8 mouse cellular contexts compared by ENCODE assay signal in genomic region chr2:110362432-110363283, GRCm38 (mm10). TPM values are rescaled to one million over a fixed set of nuclear protein-coding genes. Genes with fewer than 3 reads are reported as not detected.
A peak's percentile ranks its signal among the peaks of the same experiment; 100 is the strongest.
DNase-seq lines count a peak whose midpoint lies in the region; ATAC-seq and TF ChIP-seq lines count a peak whose summit lies in the region.

TSS of gene Fibin (minus strand) at chr2:110363183.

- peak within 1 kb of the TSS; percentile 67 for H3K9ac ChIP-seq in hindbrain, embryonic 15.5 days

- peak; percentile 45 for DNase-seq in ES-CJ7 (ENCODE audit: low read depth, low spot score)
- DNase-seq in cerebellum, postnatal 4 days (ENCODE audit: low spot score in 2 of 2) = peak; percentile 21 to 35
- peak; percentile 81 for DNase-seq in gastrocnemius, adult 2 months
- peak; percentile 13 for DNase-seq in left cerebral cortex, adult 11 months (ENCODE audit: low spot score)
- DNase-seq in lung, postnatal 10 days = peak; percentile 68
- DNase-seq in right cerebral cortex, adult 2 months (ENCODE audit: low spot score in 2 of 2) = peak; percentile 53 to 58
- DNase-seq in thymus, postnatal 10 days (ENCODE audit: low spot score in 2 of 2) = no peak

- intact Hi-C loops in gastrocnemius, adult 2 months (cut with DNase I) = loop anchor here (5.0 to 10.0 kb wide), 4 partner anchors 45 to 458 kb away; no protein-coding TSS in a partner anchor

- H3K9me3 ChIP-seq in hindbrain, embryonic 15.5 days = no peaks in the 10 kb centered on the region

- WGBS in hindbrain, embryonic 15.5 days = 2% methylated on average over 33 of the region's 33 CpGs

- peak within 1 kb of the TSS; percentile 93 for H3K27ac ChIP-seq in gastrocnemius, adult 2 months
- no peak within 1 kb of the TSS; the same call in 1 of the 2 replicates for H3K27ac ChIP-seq in hindbrain, embryonic 15.5 days (replicated peaks)

- peak within 1 kb of the TSS; percentile 82 for H3K4me3 ChIP-seq in gastrocnemius, adult 2 months
- peak within 1 kb of the TSS; percentile 62 for H3K4me3 ChIP-seq in hindbrain, embryonic 15.5 days

- peaks cover 10% of the 10 kb centered on the region; the same call in 1 of the 2 replicates for H3K4me1 ChIP-seq in hindbrain, embryonic 15.5 days (replicated peaks)

- H3K4me2 ChIP-seq in hindbrain, embryonic 15.5 days = peak within 1 kb of the TSS; percentile 96

- ATAC-seq in hindbrain, embryonic 15.5 days (ENCODE audit: low FRiP score, low read depth) = peak; percentile 89

- H3K27me3 ChIP-seq in hindbrain, embryonic 15.5 days = 0 out of 2 replicates have a peak, but pooled peaks cover 3% of the 10 kb centered on the region

- H3K36me3 ChIP-seq in hindbrain, embryonic 15.5 days = no peaks in the 10 kb centered on the region

- TF ChIP-seq CTCF in gastrocnemius, adult 2 months (IDR thresholded peaks at IDR 0.05) = peak; percentile 60

RNA-seq across cellular contexts. Expression of gene Fibin, which starts in this region (rescaled TPM):
- 10 to 100 TPM; 21.1 to 24.1 TPM for total RNA-seq in gastrocnemius, adult 2 months (2021)
- 6.9 and 8.8 TPM in 2 replicates for polyA plus RNA-seq in hindbrain, embryonic 15.5 days (2015; fragmentation: Nextera tagmentation; extraction: Ambion mirVana)

Comparison
In these comparisons a context has a peak if more than half of its experiments do, and no peak if none do; other contexts are left out.
1. DNase-seq: peak in ES-CJ7 (single experiment), cerebellum, postnatal 4 days (2 of 2), gastrocnemius, adult 2 months (single experiment), left cerebral cortex, adult 11 months (single experiment), lung, postnatal 10 days (single experiment) and right cerebral cortex, adult 2 months (2 of 2); none in thymus, postnatal 10 days (0 of 2).